Mouse (Mus musculus): ENCODE measurements around the gene Cmtm4. TPM values are rescaled to one million over a fixed set of nuclear protein-coding genes. Genes with fewer than 3 reads are reported as not detected.
A peak's percentile ranks its signal among the peaks of the same experiment; 100 is the strongest.

Cmtm4 gene
- polyA plus RNA-seq, 1 experiment from 2014 or later = 6.2 TPM

GRCm38 (mm10) chr8:104342426-104342825 lies 53.2 kb downstream of the Cmtm4 start:
- peaks cover 9% of the 10 kb centered on the region for H3K36me3 ChIP-seq
- no peak for ATAC-seq (ENCODE audit: insufficient read depth, low FRiP score, low read depth)

DNA sequence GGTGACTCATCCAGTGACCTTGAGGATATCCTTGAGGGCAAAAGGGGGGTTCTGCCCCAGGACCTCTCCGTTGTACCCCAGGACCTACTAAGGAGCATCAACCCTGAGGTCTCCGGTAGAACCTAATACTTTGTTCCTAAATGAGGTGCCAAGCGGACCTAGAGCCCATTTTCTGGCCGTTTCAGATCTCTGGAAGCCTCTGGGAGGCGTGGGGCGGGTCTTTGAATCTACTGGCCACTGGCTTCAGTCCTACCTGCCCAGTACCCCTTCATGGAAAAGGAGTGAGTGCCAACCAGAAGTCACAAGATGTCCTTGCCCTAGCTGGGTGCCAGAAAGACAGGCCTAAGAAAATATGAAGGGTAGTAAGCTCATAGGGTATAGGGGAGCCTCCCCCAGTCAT lies 53.9 kb downstream of the Cmtm4 start:
- Histone ChIP-seq H3K36me3 (peaks cover 5% of the 10 kb centered on the region; the same call in 1 of the 2 replicates), H3K4me3 (replicated peaks) (peak overlapping the region; percentile 72), H3K4me1 (peaks cover 15% of the 10 kb centered on the region; the same call in 1 of the 2 replicates), H3K27me3 (replicated peaks) (no peaks in the 10 kb centered on the region), H3K9ac (no peak overlapping the region), H3K27ac (peak overlapping the region; percentile 90; the same call in 1 of the 2 replicates), H3K4me2 (peak overlapping the region; percentile 80), H3K9me3 (no peaks in the 10 kb centered on the region)
- 43% methylated on average over 6 of the region's 6 CpGs for WGBS
- no peak for ATAC-seq (ENCODE audit: insufficient read depth, low FRiP score, low read depth)

More at GRCm38 (mm10) chr8:104342426-104342825, 53.2 kb downstream of the Cmtm4 start:
- Histone ChIP-seq H3K9me3 (no peaks in the 10 kb centered on the region), H3K4me2 (no peak overlapping the region), H3K9ac (no peak overlapping the region), H3K4me1 (peaks cover 15% of the 10 kb centered on the region; the same call in 1 of the 2 replicates), H3K27me3 (replicated peaks) (no peaks in the 10 kb centered on the region), H3K27ac (no peak overlapping the region), H3K4me3 (replicated peaks) (no peak overlapping the region)
- WGBS = 60% methylated on average over 5 of the region's 5 CpGs

DNA sequence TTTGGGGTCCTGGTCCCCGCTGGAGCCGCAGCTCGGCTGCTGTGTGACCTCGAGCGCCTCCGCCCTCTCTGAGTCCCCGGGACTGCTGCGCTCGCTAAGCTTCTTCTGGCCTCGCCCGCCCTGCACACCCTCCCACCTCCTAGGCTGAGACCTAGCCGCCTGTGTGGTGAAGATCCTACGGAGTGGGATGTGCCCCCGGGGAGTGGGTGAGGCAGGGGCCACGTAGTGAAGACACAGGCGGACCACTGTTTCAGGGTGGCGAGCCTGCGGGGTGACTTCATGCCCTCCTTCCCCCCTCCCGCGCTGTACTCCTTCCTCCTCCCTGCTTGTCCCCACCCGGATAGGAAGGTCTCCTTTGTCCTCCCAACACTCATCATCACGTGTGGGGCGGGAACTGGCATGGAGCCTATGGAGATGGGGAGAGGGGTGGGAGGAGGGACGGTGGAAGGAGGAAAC lies 54.5 kb downstream of the Cmtm4 start:
- H3K9me3 ChIP-seq = no peaks in the 10 kb centered on the region
- peaks cover 15% of the 10 kb centered on the region; the same call in 1 of the 2 replicates for H3K4me1 ChIP-seq
- H3K27me3 ChIP-seq (replicated peaks) = no peaks in the 10 kb centered on the region
- peak; percentile 63 for ATAC-seq (ENCODE audit: insufficient read depth, low FRiP score, low read depth)
- H3K4me3 ChIP-seq (replicated peaks) = peak overlapping the region; percentile 72
- H3K4me2 ChIP-seq = peak overlapping the region; percentile 80
- peak overlapping the region; percentile 81 for H3K9ac ChIP-seq
- peaks cover 5% of the 10 kb centered on the region; the same call in 1 of the 2 replicates for H3K36me3 ChIP-seq
- WGBS = 0% methylated on average over 24 of the region's 24 CpGs
- peak overlapping the region; percentile 90 for H3K27ac ChIP-seq

- Histone ChIP-seq H3K9ac (peak overlapping the region; percentile 81), H3K27me3 (replicated peaks) (no peaks in the 10 kb centered on the region), H3K9me3 (no peaks in the 10 kb centered on the region), H3K27ac (peak overlapping the region; percentile 90), H3K36me3 (peaks cover 4% of the 10 kb centered on the region; the same call in 1 of the 2 replicates), H3K4me1 (peaks cover 15% of the 10 kb centered on the region; the same call in 1 of the 2 replicates), H3K4me2 (peak overlapping the region; percentile 80), H3K4me3 (replicated peaks) (peak overlapping the region; percentile 72)
- peak; percentile 75 for ATAC-seq (ENCODE audit: insufficient read depth, low FRiP score, low read depth)
- under 1% methylated on average over 52 of the region's 54 CpGs for WGBS
These were observed 55.1 kb downstream of the Cmtm4 start for GRCm38 (mm10) chr8:104340233-104341105.

DNA sequence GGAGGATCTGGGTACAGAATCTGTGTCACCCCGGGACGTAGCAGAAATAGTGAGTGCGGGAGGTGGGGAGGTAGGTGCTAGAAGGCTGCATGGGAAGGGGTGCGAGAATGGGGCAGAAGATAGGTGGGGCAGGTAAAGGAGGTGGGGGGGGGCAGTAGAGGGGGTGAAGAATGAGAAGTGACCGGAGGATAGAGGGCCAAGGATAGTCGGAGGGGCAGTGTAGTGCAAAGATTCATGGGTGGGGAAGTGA lies 55.7 kb downstream of the Cmtm4 start:
- H3K4me2 ChIP-seq = peak overlapping the region; percentile 80
- peak; percentile 1; the same call in 1 of the 2 replicates for ATAC-seq (ENCODE audit: insufficient read depth, low FRiP score, low read depth)
- H3K4me1 ChIP-seq = peaks cover 15% of the 10 kb centered on the region; the same call in 1 of the 2 replicates
- H3K9ac ChIP-seq = 0 out of 2 replicates have a peak overlapping the region, but pooled peaks have one; percentile 81
- peak overlapping the region; percentile 72 for H3K4me3 ChIP-seq (replicated peaks)
- WGBS = 2% methylated on average over 6 of the region's 6 CpGs
- no peaks in the 10 kb centered on the region for H3K9me3 ChIP-seq
- no peaks in the 10 kb centered on the region for H3K36me3 ChIP-seq
- no peaks in the 10 kb centered on the region for H3K27me3 ChIP-seq (replicated peaks)
- peak overlapping the region; percentile 90 for H3K27ac ChIP-seq

GRCm38 (mm10) chr8:104339229-104339982 lies 56.2 kb downstream of the Cmtm4 start, which contains the start of gene Cmtm3:
TSS of gene Cmtm3 (plus strand) at chr8:104339410.
- no peak for ATAC-seq (ENCODE audit: insufficient read depth, low FRiP score, low read depth)
- Histone ChIP-seq H3K9me3 (no peaks in the 10 kb centered on the region), H3K4me2 (peak within 1 kb of the TSS; percentile 80), H3K9ac (peak within 1 kb of the TSS; percentile 81; the same call in 1 of the 2 replicates), H3K4me3 (replicated peaks) (peak within 1 kb of the TSS; percentile 72), H3K27ac (peak within 1 kb of the TSS; percentile 90), H3K27me3 (replicated peaks) (no peaks in the 10 kb centered on the region), H3K4me1 (peaks cover 15% of the 10 kb centered on the region; the same call in 1 of the 2 replicates), H3K36me3 (no peaks in the 10 kb centered on the region)
- WGBS = 15% methylated on average over 18 of the region's 18 CpGs

DNA sequence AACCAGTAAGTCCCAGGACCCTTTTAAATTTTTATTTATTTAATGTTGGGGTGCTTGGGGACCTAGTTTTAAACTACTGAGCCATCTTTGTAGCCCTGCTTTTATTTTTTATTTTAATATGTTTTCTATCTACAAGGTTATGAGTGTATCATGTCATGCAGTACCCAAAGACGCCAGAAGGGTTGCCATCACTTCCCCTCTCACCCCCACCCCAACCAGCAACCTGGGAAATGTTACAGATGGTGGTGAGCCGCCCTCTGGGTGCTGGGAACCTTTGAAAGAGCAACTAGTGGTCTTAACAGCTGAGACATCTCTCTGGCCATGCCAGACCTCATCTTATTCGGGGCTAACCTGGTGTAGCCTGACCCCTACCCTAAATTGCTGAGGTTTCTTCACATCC lies 57.7 kb downstream of the Cmtm4 start:
- Histone ChIP-seq H3K36me3 (no peaks in the 10 kb centered on the region), H3K4me3 (replicated peaks) (no peak overlapping the region), H3K9ac (no peak overlapping the region), H3K4me1 (peaks cover 15% of the 10 kb centered on the region; the same call in 1 of the 2 replicates), H3K27ac (no peak overlapping the region), H3K27me3 (replicated peaks) (no peaks in the 10 kb centered on the region), H3K4me2 (no peak overlapping the region), H3K9me3 (no peaks in the 10 kb centered on the region)
- WGBS = 52% methylated on average over 3 of the region's 3 CpGs
- ATAC-seq (ENCODE audit: insufficient read depth, low FRiP score, low read depth) = no peak

DNA sequence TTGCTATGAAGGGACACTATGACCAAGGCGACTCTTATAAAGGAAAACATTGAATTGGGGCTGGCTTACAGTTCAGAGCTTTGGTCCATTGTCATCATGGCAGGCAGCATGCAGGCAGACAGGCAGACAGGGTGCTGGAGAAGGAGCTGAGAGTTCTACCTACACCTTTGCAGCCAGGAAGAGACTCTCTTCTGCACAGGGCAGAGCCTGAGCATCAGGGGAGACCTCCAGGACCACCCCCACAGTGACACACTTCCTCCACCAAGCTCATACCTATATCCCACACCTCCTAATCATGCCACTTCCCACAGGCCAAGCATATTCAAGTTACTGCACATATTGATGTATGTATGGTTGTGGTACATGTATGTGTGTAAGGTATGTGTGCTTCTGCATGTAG lies 58.8 kb downstream of the Cmtm4 start:
- Histone ChIP-seq H3K4me2 (no peak overlapping the region), H3K27me3 (replicated peaks) (no peaks in the 10 kb centered on the region), H3K27ac (no peak overlapping the region), H3K9me3 (no peaks in the 10 kb centered on the region), H3K9ac (no peak overlapping the region), H3K4me3 (replicated peaks) (no peak overlapping the region), H3K4me1 (peaks cover 9% of the 10 kb centered on the region; the same call in 1 of the 2 replicates), H3K36me3 (no peaks in the 10 kb centered on the region)
- 84% methylated on average over 1 of the region's 1 CpGs for whole genome bisulfite sequencing
- no peak for ATAC-seq (ENCODE audit: insufficient read depth, low FRiP score, low read depth)

GRCm38 (mm10) chr8:104334196-104334595 lies 61.4 kb downstream of the Cmtm4 start:
- WGBS = 77% methylated on average over 1 of the region's 1 CpGs
- Histone ChIP-seq H3K4me3 (replicated peaks) (no peak overlapping the region), H3K27me3 (replicated peaks) (no peaks in the 10 kb centered on the region)

GRCm38 (mm10) chr8:104333786-104334185 lies 61.8 kb downstream of the Cmtm4 start:
- Histone ChIP-seq H3K4me2 (no peak overlapping the region), H3K27ac (no peak overlapping the region), H3K9ac (no peak overlapping the region), H3K27me3 (replicated peaks) (no peaks in the 10 kb centered on the region), H3K36me3 (no peaks in the 10 kb centered on the region), H3K9me3 (no peaks in the 10 kb centered on the region), H3K4me1 (no peaks in the 10 kb centered on the region), H3K4me3 (replicated peaks) (no peak overlapping the region)
- no peak for ATAC-seq (ENCODE audit: insufficient read depth, low FRiP score, low read depth)
- WGBS = 60% methylated on average over 5 of the region's 5 CpGs

More at GRCm38 (mm10) chr8:104334196-104334595, 61.4 kb downstream of the Cmtm4 start:
- H3K9ac ChIP-seq = no peak overlapping the region
- no peak overlapping the region for H3K4me2 ChIP-seq
- H3K36me3 ChIP-seq = no peaks in the 10 kb centered on the region
- H3K27ac ChIP-seq = no peak overlapping the region
- H3K9me3 ChIP-seq = no peaks in the 10 kb centered on the region
- no peak for ATAC-seq (ENCODE audit: insufficient read depth, low FRiP score, low read depth)
- no peaks in the 10 kb centered on the region for H3K4me1 ChIP-seq

GRCm38 (mm10) chr8:104332665-104333631 lies 62.7 kb downstream of the Cmtm4 start:
- no peak overlapping the region for H3K27ac ChIP-seq
- no peaks in the 10 kb centered on the region for H3K9me3 ChIP-seq
- no peak overlapping the region for H3K9ac ChIP-seq
- WGBS = 72% methylated on average over 5 of the region's 5 CpGs
- no peak for ATAC-seq (ENCODE audit: insufficient read depth, low FRiP score, low read depth)
- H3K4me1 ChIP-seq = no peaks in the 10 kb centered on the region
- H3K36me3 ChIP-seq = no peaks in the 10 kb centered on the region
- H3K27me3 ChIP-seq (replicated peaks) = no peaks in the 10 kb centered on the region
- no peak overlapping the region for H3K4me3 ChIP-seq (replicated peaks)
- H3K4me2 ChIP-seq = no peak overlapping the region

All from stomach, embryonic 15.5 days (tissue).